Mouse (Mus musculus) midbrain, embryonic 10.5 days (tissue): Measurements from ENCODE around the gene Rbpj. TPM values are rescaled to one million over a fixed set of nuclear protein-coding genes. Genes with fewer than 3 reads are reported as not detected.

Experiments
- DNase-seq: peaks from one replicate; pipeline ENCODE4 v3.0.0-alpha.2; 2017; ENCODE audit warnings: low spot score
- H3K27ac ChIP-seq: fragments of 300-500 bp; sonication (generic); replicated peaks from 2 replicates; pipeline ENCODE4 v1.5.1; 2016; ENCODE audit warnings: mild to moderate bottlenecking
- H3K27me3 ChIP-seq: fragments of 300-500 bp; sonication (generic); 2 replicates; pipeline ENCODE4 v1.6.1; 2016; ENCODE audit warnings: low read depth, mild to moderate bottlenecking; ENCODE audit not compliant: poor library complexity, severe bottlenecking
- H3K36me3 ChIP-seq: fragments of 300-500 bp; sonication (generic); 2 replicates; pipeline ENCODE4 v1.6.1; 2016; ENCODE audit warnings: mild to moderate bottlenecking, moderate library complexity
- H3K4me1 ChIP-seq: fragments of 300-500 bp; sonication (generic); 2 replicates; pipeline ENCODE4 v1.6.1; 2016
- H3K4me3 ChIP-seq: fragments of 300-500 bp; sonication (generic); 2 replicates; pipeline ENCODE4 v1.5.1; 2016; ENCODE audit warnings: mild to moderate bottlenecking, moderate library complexity
- H3K9me3 ChIP-seq: fragments of 300-500 bp; sonication (generic); replicated peaks from 2 replicates; pipeline ENCODE4 v1.6.1; 2016; ENCODE audit warnings: mild to moderate bottlenecking
- WGBS: fragments of 180-500 bp; shearing (Covaris S2); methylation state at CpG from one replicate; pipeline ENCODE4 v1.1.7; 2016; 5-methylcytosine and 5-hydroxymethylcytosine counted together
- polyA plus RNA-seq: library from polyadenylated mRNA; unstranded; fragments of >200 nt; fragmentation: Nextera tagmentation; extraction: Ambion mirVana; gene quantifications from 2 replicates; pipeline ENCODE4 v1.2.1, GENCODE M21; 2016

Gene Rbpj
- polyA plus RNA-seq, 1 experiment from 2014 or later, result 36.3 TPM

DNA sequence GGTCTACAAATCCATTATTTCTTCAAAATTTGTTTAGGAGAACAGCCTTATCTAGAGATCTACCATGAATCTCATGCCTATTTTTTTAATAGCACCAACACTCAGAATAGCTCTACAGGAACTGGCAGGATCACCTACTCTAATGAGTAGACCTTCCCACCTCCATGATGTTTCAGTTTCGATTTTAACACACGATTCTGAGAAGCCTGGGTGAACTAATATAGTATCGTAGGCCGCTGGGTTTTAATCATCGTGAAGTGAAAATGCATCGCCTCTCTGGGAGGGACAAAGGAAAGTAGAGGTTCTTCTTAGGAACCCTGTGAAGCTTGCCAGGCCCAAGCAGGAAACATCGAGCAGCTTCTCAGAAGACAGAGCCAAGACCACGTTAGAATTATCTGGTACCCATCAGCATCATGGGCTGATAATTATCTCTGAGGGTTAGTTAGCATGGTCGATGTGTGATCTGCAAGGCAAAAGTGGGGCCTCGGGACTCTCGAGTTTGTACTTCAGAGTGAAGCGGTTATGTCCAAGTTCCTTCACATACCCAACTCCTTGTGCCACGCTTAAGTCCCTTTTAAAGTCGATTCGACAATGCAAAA lies 100.6 kb downstream of the Rbpj start:
- Histone ChIP-seq H3K36me3 (no peaks in the 10 kb centered on the region), H3K27me3 (no peaks in the 10 kb centered on the region), H3K27ac (no peak overlapping the region), H3K4me1 (no peaks in the 10 kb centered on the region), H3K4me3 (no peak overlapping the region), H3K9me3 (no peaks in the 10 kb centered on the region)
- no peak for DNase-seq
- WGBS, result 92% methylated on average over 15 of the region's 15 CpGs

DNA sequence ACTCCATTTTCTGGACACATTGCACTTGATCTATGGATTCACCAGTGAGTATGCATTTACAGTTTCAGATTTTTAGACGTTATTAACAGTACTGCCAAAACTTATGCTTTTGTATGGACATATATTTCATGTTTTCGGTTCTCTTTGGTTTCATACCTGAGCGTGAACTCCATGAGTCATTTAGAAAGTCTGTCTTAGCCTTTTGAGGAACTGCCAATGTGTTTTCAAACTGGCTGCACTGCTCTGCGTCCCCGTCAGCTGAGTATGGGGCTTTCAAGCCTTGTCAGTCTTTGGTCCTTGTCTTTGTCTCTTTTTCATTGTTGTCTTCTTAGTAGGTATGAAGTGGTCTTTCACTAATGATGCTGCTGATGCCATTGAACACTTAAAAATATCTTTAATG lies 106.5 kb downstream of the Rbpj start:
- H3K27ac ChIP-seq, result no peak overlapping the region
- DNase-seq, result no peak
- 83% methylated on average over 5 of the region's 5 CpGs for WGBS
- no peaks in the 10 kb centered on the region for H3K4me1 ChIP-seq
- H3K27me3 ChIP-seq, result no peaks in the 10 kb centered on the region
- no peaks in the 10 kb centered on the region for H3K9me3 ChIP-seq
- H3K4me3 ChIP-seq, result no peak overlapping the region
- no peaks in the 10 kb centered on the region for H3K36me3 ChIP-seq

DNA sequence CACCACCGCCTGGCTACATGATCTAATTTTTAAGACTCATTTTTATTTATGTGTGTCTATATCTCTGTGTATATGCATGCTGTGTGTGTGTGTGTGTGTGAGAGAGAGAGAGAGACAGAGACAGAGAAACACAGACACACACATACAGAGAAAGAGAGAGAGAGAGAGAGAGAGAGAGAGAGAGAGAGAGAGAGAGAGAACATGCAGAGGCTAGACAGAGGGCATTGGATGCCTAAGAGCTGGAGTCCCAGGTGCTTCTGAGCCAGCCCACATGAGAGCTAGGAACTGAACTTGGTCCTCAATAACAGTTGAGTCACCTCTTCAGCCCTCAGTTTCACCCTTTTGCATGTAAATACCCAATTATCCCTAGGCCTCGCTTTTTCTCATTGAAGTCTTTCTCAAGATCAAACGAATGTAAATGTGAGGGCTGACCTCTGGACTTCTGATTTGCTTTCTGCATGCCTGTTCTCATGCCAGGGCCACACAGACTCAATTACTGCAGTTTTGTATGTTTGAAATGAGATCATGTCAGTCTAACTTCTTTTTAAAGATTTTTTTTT lies 109.0 kb downstream of the Rbpj start:
- Histone ChIP-seq H3K4me3 (no peak overlapping the region), H3K9me3 (no peaks in the 10 kb centered on the region), H3K4me1 (no peaks in the 10 kb centered on the region), H3K36me3 (no peaks in the 10 kb centered on the region), H3K27ac (no peak overlapping the region), H3K27me3 (no peaks in the 10 kb centered on the region)
- 64% methylated on average over 3 of the region's 3 CpGs for WGBS
- DNase-seq, result no peak

DNA sequence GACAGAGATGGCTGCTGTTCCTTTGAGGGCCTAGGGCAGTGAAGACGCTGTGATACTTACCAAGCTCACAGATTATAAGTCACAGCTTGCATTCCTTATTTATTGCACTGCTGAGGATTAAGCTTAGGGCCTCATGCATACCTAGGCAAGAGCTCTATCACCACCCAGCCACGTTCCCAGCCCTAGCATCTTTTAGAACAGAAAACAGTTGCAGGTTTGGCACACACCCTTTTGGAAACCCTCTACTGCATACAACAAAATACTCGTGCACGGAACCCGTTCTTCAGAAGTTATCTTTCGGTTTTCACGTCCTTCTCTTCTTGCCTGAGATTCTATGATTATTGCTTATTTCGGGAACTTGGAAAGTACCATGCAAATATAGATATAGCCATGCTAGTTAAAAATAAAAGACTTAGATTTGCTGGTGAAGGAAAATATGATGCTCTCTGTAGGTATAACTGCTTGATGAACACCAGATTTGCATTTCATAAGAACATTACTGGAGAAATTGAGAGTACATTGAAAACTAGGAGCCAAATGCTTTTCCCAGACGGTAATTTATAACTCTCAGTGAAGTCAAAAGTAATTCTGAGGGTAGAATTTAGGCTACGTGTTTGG lies 111.4 kb downstream of the Rbpj start:
- Histone ChIP-seq H3K36me3 (no peaks in the 10 kb centered on the region), H3K4me3 (no peak overlapping the region)

DNA sequence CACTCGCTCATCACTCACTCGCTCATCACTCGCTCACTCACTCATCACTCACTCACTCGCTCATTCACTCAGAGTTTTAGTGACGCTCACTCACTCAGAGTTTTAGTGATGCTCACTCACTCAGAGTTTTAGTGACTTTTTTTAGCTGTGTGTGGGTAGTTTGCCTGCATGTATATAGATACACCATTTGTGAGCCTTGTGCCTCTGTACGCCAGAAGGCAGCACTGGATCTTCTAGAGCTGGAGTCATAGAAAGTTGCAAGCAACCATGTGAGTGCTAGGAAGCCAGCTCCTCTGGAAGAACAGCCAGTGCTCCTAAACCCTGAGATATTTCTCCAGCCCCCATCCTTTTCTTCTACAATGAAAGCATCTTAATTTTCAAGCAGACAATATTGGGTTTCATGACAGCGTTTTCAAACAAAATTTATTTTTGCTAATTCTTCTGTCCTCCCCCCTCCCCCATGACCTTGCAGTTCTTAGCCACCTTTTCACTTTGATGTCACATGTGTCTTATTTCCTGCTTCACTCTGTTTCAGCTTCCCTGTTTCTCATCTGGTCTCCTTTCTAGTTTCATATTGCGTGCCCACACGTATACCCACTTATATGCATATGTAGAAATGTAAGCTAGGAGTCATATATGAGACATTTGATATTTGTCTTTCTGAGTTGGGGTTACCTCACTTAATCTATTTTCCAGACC lies 118.3 kb downstream of the Rbpj start:
- 92% methylated on average over 9 of the region's 9 CpGs for WGBS
- peaks cover 11% of the 10 kb centered on the region; the same call in 1 of the 2 replicates for H3K27me3 ChIP-seq
- no peak for DNase-seq

More for the DNA sequence above, 111.4 kb downstream of the Rbpj start:
- no peak for DNase-seq
- no peaks in the 10 kb centered on the region for H3K9me3 ChIP-seq
- H3K27me3 ChIP-seq, result no peaks in the 10 kb centered on the region
- H3K27ac ChIP-seq, result no peak overlapping the region
- H3K4me1 ChIP-seq, result no peaks in the 10 kb centered on the region
- 86% methylated on average over 10 of the region's 10 CpGs for WGBS

DNA sequence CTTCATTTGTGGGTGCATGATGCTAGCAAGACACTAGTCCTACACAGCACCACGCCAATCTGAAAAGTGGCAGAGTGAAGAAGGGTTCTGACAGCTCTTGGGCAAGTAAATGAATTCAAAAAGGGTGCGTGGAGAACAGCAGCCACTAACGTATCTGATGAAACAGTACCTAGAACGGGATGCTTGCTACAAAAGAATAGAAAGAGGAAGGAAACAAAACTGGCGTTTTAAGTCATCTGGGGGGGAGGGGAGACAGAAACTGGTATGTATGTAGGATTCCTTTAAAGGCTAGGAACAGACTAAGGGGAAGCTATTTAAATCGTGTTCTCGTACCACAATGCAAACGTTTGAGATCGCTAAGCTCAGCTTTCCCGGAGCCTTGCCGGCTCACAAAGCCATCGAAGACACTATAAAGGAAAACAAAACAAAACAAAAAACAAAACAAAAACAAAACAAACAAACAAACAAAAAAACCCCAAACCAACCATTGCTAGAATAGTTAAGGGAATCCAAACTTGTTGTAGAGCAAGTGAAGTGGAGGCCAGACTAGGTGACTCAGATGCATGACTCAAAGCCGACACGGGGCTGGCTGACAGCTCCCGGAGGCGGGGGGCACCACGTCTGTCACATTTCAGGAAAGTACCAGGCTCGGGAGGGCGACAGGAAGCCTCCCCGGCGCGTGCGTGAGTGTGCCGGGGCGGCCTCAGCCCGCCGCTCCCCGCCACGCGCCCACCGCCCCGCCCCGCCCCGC lies 122.6 kb downstream of the Rbpj start:
- Histone ChIP-seq H3K9me3 (no peaks in the 10 kb centered on the region), H3K4me3 (peak overlapping the region; percentile 92), H3K27ac (peak overlapping the region; percentile 99), H3K36me3 (no peaks in the 10 kb centered on the region), H3K27me3 (peaks cover 11% of the 10 kb centered on the region; the same call in 1 of the 2 replicates), H3K4me1 (peaks cover 26% of the 10 kb centered on the region)
- 2% methylated on average over 31 of the region's 34 CpGs for WGBS
- peak; percentile 16 for DNase-seq

More for the DNA sequence above, 118.3 kb downstream of the Rbpj start:
- H3K4me3 ChIP-seq, result no peak overlapping the region
- H3K9me3 ChIP-seq, result no peaks in the 10 kb centered on the region
- H3K27ac ChIP-seq, result no peak overlapping the region
- peaks cover 4% of the 10 kb centered on the region for H3K4me1 ChIP-seq
- H3K36me3 ChIP-seq, result no peaks in the 10 kb centered on the region

DNA sequence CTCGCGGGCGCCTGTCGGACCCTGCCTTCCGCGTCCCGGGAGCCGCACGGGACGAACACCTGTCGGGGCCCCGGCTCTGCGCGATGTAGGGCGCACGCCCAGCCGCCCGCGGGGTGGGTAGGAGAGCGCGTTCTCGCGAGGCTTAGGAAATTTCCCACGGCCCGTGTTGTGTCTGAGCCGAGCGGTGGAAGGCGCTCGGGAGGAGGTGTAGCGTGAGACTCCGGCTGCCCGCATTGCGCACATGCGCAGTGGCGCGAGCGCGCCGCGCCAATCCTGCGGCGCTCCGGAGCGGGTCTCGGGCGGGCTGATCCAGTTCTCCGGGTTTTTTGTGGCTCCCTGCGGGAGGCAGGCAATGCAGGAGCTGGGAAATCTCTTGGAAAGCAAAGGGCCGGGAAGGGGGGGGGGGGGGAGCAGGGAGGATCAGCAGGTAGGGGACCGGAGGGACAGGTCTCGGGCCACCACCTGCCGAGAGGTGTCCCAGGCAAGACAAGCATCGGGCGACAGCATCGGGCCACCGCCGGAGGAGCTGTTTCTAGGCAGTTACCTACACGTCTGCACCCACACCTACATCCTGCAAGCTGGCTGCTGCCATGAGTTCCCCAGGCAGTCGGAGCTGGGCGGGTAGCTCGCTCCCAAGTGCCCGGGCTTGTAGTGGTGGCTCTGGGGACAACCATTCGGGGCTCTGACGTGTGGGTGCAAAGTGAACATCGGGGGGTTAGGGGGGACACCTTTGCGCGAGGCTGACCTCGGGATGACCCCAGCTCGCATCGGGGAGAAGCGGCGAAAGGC lies 123.4 kb downstream of the Rbpj start:
- Histone ChIP-seq H3K27me3 (peaks cover 11% of the 10 kb centered on the region; the same call in 1 of the 2 replicates), H3K4me3 (peak overlapping the region; percentile 92), H3K36me3 (no peaks in the 10 kb centered on the region), H3K4me1 (peaks cover 32% of the 10 kb centered on the region), H3K27ac (peak overlapping the region; percentile 99), H3K9me3 (no peaks in the 10 kb centered on the region)
- DNase-seq, result peak; percentile 97
- whole genome bisulfite sequencing, result under 1% methylated on average over 69 of the region's 72 CpGs

DNA sequence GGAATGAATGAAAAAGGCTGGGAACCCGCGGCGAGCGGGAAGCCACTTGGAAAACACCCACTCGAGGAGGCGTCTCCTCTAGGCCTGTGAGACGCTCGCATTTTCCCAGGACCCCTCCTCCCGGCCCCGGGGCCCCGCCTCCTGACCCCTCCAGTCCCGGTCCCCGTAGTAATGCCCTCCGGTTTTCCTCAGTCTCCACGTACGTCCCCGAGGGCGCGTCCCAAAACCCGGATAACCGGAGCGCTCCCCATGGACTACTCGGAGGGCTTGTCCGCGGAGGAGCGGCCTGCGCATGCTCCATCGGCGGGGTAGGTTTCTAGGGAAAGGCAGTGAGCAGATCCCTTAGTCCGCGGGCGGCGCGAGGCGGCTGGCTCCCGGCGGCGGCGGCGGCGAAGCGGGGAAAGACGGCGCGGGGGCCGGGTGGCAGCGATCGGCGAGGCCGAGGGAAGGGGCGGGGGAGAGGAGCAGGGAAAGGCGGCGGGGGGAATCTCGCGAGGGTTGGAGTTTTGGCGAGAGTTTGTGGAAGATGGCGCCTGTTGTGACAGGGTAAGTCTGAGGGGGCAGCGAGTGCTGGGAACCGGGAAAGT lies 124.3 kb downstream of the Rbpj start:
- no peaks in the 10 kb centered on the region for H3K36me3 ChIP-seq
- peak; percentile 99 for DNase-seq
- H3K9me3 ChIP-seq, result no peaks in the 10 kb centered on the region
- H3K27ac ChIP-seq, result peak overlapping the region; percentile 99
- H3K27me3 ChIP-seq, result peaks cover 11% of the 10 kb centered on the region; the same call in 1 of the 2 replicates
- peak overlapping the region; percentile 92 for H3K4me3 ChIP-seq
- under 1% methylated on average over 59 of the region's 59 CpGs for WGBS
- H3K4me1 ChIP-seq, result peaks cover 33% of the 10 kb centered on the region

DNA sequence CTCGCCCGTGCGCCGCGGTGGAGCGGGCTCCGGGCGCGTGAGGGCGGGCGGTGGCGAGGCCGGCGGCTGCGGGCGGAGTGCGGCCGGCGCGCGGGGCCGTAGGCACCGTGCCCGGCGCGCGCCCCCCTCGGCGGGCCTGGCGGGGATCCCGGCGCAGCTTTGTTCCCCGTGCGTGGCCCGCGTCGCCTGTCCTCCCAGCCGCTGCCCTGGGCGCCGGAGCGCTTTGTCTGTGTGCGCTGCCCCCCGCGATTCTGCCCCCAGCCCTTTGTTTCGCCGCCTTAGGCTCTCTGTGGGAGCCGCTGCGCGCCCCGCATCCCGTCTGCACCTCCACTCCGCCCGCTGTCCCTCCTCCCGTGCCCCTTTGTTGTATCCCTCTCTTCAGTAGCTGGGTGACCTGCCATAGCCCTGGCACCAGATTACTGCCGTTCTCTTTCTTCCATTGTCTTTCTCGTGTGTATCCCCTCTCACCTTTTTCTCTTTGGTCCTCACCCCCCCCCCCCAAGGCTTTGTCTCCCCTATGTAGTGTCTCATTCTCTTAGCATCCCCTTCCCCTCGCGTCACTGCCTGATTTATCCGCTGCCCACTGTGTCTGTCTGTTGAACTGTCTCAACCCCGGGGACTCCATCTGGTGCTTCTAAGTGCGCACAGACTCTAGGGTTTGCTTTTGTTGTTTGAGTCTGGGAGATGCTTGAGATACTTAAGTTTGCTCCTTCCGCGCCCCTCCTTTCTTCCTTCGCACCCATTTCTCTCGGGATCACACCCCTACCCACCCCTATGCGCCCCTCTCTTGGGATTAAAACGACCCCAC lies 125.1 kb downstream of the Rbpj start:
- WGBS, result 2% methylated on average over 64 of the region's 67 CpGs
- Histone ChIP-seq H3K9me3 (no peaks in the 10 kb centered on the region), H3K4me1 (peaks cover 39% of the 10 kb centered on the region), H3K27ac (peak overlapping the region; percentile 99), H3K27me3 (peaks cover 11% of the 10 kb centered on the region; the same call in 1 of the 2 replicates), H3K4me3 (peak overlapping the region; percentile 92), H3K36me3 (no peaks in the 10 kb centered on the region)
- peak; percentile 63 for DNase-seq

DNA sequence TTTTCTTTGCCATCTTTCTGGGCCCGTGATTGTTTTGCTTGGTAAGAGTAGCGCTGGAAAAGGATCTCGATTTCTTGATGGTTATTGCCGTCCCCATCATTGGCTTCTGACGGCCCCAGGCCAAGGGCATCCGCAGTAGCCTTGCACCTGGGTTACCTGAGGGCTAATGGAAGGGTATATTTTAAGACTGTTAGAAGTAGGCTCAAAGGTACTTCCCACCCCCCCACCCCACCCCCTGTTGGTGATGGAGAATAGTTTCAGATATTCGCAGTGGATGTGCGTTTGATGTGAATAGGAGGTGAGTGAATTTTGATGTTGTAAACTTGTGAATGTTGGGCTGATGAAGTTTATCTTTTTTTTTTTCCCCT lies 125.7 kb downstream of the Rbpj start:
- no peak for DNase-seq
- Histone ChIP-seq H3K4me3 (peak overlapping the region; percentile 92), H3K36me3 (no peaks in the 10 kb centered on the region), H3K27me3 (peaks cover 8% of the 10 kb centered on the region; the same call in 1 of the 2 replicates), H3K4me1 (peaks cover 39% of the 10 kb centered on the region), H3K9me3 (no peaks in the 10 kb centered on the region), H3K27ac (peak overlapping the region; percentile 99)
- WGBS, result 3% methylated on average over 8 of the region's 8 CpGs

DNA sequence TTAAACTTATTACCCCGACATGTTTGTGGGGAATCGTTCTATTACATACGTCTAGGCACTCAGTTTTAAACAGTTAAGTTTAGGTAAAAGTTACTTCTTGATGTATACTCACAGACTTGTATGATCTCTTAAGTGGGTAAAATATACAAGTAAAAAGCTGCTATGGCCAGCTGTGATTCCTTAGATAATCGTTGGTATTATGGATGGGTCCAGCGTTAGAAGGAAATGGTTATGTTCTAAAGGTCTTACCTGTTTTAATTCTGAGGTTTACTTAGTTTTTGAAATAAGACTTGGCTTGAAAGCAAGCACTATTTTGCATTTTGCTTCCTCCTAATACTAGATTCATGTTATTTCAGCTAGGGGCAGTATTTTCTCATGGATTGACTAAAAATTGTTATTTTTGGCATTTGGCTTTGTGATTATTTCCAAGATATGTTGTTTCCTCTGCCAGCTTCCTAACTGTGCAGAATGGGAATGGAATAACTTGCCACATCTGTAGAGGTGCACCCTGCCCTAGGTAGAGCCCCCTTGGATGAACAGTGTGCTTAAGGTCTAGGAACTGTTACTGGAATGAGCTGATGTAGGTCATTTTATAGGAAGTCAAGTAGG lies 127.2 kb downstream of the Rbpj start:
- Histone ChIP-seq H3K27me3 (no peaks in the 10 kb centered on the region), H3K4me3 (peak overlapping the region; percentile 92), H3K27ac (no peak overlapping the region), H3K36me3 (no peaks in the 10 kb centered on the region), H3K4me1 (peaks cover 39% of the 10 kb centered on the region), H3K9me3 (no peaks in the 10 kb centered on the region)
- WGBS, result 87% methylated on average over 5 of the region's 5 CpGs
- DNase-seq, result no peak
